Mouse (Mus musculus) cortical plate, adult 2 months (tissue): ENCODE measurements at regions not wholly inside any gene's neighbourhood (a gene's known extent, or its start where the extent isn't known, plus 50 kb on each side); places are given as distances from the start of the nearest gene placed in this dataset.

ENCODE experiments used
- CTCF ChIP-seq: fragments of 200-500 bp; IDR thresholded peaks from 2 replicates; pipeline ENCODE4 v1.5.1; 2011; ENCODE audit warnings: mild to moderate bottlenecking, control low read depth, low read length; ENCODE audit not compliant: insufficient read depth; ENCODE audit errors: extremely low read depth
- POLR2A ChIP-seq: fragments of 200-500 bp; IDR thresholded peaks from 2 replicates; pipeline ENCODE4 v1.6.1; 2011; ENCODE audit warnings: mild to moderate bottlenecking, low read length, control low read depth; ENCODE audit not compliant: insufficient read depth; ENCODE audit errors: extremely low read depth

GRCm38 (mm10) chr7:34480771-34481170 is 87.7 kb upstream of the Lsm14a start:
- TF ChIP-seq POLR2A (no peak), CTCF (no peak)
